Mouse (Mus musculus) T-cell, adult 2 months (primary cell): ENCODE data around the gene Asb2.

Source experiments
- DNase-seq: peaks from one replicate; pipeline ENCODE4 v3.0.0; 2022; ENCODE audit warnings: low spot score

Gene Asb2

GRCm38 (mm10) chr12:103355746-103356414 is at the start of gene Asb2:
Gene Asb2 (minus strand): TSS chr12:103356001.
- DNase-seq, result no peak

- DNase-seq, result no peak
These were observed 48.3 kb upstream of the Asb2 start for GRCm38 (mm10) chr12:103404131-103404530.

DNA sequence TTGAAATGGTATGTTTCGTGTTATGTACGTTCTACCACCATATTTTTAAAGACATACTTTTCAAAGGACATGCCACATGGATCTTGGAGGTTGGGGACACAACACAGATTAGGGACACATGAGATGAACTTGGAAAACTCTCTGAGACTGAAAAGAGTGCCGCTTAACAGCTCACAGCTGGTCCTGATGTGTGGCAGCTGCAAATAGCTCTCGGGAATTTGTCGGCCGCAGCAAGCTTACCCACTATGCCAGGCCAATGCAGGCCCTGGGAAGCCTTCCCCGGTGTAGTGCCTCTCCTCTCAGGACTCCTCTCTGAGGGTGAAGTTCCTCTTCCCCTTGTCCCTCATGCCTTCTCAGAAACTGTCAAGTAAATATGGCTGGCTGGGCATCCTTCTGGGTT is 41.0 kb upstream of the Asb2 start:
- no peak for DNase-seq

DNA sequence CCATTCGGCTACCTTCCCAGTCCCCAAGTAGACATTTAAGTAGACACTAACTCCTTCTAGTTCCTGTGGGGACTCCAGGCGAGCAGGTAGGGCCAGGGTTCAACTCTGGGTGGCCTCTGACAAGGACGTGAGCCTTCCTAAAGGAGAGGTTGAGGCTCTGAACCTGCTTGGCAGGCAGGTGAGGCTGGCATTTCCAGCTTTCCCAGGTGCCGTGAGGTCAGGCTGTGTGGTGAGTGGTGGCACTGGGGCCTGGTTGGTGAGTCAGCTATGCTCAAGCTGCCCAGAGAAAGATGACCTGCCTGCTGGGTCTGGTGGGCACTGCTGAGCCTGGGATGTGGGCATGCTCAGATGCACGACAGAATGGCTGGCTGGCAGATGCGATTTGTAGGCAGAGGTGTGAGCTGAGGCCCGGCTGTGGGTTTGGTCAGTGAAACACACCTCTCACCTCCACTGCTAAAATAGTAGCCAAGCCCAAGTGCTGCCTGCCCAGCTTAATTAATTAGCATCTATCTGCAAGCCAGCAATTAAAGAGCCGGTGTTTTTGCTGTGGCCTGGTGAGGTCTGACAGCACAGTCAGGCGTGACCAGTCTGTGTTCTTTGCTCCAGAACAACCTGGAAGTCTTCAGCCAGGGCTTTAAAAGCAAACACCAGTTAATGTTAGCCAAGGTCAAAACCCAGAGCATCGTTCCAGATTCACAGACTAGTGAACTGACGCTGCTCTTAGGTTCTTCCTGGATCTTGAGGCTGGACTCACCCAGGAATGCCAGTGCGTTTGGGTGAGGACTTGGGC is 39.9 kb upstream of the Asb2 start:
- DNase-seq, result no peak

DNA sequence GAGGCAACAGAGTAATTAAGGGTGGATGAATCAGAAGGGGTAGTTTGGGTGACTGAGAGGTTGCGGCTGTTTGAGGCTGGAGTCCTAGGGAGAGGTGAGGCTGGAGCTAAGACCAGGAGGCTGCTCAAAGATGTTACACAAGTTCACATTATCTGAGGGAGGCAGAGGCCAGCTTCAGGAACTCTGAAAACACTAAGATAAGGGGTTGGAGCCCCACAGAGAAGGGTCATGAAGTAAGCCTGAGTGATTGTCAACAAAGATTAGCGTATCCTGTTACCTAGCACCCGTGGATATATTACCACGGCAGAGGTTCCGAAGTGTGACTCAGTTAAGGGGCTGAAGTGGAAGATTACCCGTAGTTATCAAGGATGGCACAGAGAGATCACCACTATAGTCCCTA is 37.7 kb upstream of the Asb2 start:
- no peak for DNase-seq

- no peak for DNase-seq
These were observed 35.3 kb upstream of the Asb2 start for GRCm38 (mm10) chr12:103391098-103391497.

- no peak for DNase-seq
These were observed 34.2 kb upstream of the Asb2 start for GRCm38 (mm10) chr12:103389982-103390381.

- no peak for DNase-seq
These were observed 33.5 kb upstream of the Asb2 start for GRCm38 (mm10) chr12:103389348-103389727.

DNA sequence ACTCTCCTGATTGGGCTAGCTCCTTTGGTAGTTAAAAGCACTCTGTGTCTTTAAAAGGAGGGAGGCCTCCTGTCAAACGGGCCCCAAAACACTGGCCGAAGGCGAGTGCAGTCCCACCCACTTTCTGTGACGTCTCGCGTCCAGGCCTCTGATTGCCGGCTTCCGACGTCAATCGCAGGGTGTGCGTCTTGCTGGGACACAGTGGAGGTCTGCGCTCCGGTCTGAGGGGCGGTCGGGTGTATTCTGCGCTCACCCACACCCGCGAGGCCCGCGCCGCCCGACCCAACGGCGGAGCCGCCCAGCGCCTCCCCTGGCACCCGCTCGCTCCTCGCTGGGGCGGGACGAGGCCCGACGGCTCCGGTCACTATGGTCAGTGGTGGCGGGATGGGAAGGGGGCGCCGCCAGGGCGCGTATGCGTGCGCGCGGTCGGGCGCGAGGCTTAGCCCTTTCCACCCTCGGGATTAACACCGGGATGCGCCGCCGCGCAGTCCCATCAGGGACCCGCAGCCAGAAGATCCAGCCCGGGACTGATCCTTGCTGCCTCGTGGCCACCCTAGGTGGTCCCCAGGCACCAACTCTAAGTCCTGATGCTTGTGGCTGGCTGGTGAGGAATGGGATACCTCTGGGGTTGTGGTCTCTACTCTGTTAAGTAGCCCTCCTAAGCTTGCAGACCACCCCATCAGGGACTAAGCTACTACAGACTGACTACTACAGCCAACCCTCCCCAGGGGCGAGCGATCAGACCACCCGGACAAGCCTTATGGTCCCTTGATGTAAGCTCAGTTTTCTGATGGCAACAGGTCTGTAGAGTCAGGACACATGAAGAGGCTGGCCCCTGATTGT is 32.9 kb upstream of the Asb2 start, which contains the start of gene Otub2:
Gene Otub2 (plus strand): TSS at position 178 of the 843 bp plus-strand sequence.
- DNase-seq, result peak; percentile 86

GRCm38 (mm10) chr12:103380226-103380625 is 24.4 kb upstream of the Asb2 start:
- no peak for DNase-seq

DNA sequence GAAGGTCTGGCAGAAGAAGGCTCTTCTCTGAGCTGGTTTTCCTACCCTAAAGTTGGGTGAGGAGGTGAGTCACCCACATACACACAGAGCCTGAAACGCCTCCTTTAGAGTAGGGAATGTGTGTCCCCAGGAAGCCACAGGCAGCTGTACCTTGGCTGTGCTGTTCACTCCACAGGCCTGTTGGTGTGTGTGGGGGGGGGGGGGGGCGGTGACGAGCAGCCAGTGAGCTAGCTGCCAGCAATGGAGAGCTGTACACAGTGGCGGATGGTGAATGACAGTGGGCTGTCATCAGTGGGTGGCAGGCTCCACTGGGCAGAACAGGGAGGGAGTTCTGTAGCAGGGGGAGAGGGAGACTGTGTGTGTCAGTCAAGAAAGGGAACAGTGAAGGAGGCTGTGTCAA is 21.0 kb upstream of the Asb2 start:
- no peak for DNase-seq

DNA sequence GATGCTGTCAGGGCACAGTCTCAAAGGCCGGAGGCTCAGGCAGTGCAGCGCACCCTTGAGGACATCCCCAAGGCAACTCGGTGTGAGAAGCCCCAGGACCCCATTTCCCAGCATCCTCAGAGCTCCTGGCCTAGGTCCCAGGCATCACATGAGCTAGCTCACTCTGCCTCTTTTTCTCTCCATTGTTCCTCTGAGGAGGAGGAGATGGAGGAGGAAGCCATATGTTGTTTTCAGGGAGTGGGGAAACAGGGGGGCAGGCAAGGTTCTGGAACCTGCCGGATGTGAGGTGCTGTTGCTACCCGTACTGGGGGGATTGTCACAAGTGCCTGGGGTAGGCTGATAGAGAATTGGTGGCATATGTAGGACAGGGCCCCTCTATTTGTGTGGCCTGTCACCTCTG is 20.3 kb upstream of the Asb2 start:
- no peak for DNase-seq

GRCm38 (mm10) chr12:103373530-103374236 is 17.9 kb upstream of the Asb2 start:
- no peak for DNase-seq

- DNase-seq, result peak; percentile 49
These were observed 15.9 kb upstream of the Asb2 start for GRCm38 (mm10) chr12:103371711-103372110.

- no peak for DNase-seq
These were observed 15.1 kb upstream of the Asb2 start for GRCm38 (mm10) chr12:103370861-103371260.

- no peak for DNase-seq
These were observed 13.0 kb upstream of the Asb2 start for GRCm38 (mm10) chr12:103368777-103369176.

- no peak for DNase-seq
These were observed 12.5 kb upstream of the Asb2 start for GRCm38 (mm10) chr12:103368326-103368669.

GRCm38 (mm10) chr12:103367620-103368325 is 12.0 kb upstream of the Asb2 start:
- peak; percentile 45 for DNase-seq

GRCm38 (mm10) chr12:103367171-103367570 is 11.4 kb upstream of the Asb2 start:
- no peak for DNase-seq

GRCm38 (mm10) chr12:103362336-103362735 is 6.5 kb upstream of the Asb2 start:
- no peak for DNase-seq

DNA sequence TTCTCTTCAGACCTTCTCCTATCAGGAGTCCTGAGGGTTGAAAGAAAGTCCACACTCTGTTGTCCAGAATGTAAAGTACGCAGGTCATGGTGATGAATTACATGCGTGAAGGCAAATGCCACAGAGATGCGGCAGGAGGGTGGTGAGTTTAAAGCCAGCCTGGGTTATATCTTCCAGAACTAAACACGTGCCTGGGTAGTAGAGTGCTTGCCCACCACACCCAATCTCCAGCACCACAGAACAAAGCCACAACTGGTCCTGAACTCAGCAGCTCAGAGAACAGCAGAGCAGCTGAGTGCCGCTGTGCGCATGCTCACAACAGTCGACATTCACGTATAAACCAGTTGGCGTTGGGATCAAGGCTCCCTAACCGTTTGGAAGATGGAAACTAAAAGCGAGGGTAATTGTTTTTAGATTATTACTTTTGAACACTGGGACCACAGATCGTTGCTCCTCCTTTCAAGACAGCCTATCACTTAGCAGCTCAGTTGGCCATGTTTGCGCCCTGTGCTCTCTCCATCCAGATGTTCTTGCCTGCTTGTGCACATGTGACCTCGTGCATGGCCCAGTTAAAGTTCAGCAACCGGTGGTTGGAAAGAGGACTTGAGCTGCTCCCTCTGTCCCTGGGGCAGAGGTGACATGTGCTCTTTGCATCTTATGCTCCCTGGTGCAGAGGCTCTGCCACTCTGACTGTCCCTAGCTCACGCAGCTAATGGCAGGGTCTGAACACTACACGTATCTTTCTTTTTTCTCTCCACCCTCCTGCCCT is 5.9 kb upstream of the Asb2 start:
- DNase-seq, result no peak
